Mouse (Mus musculus) retina, postnatal 7 days (tissue): ENCODE measurements around the gene Uap1.
"Not testable (repeated sequence)": the region's sequence is repeated elsewhere in the genome, so short reads cannot be mapped to it uniquely, and the experiment has no call there.

ENCODE experiments used
- DNase-seq: peaks from one replicate; pipeline ENCODE4 v3.0.0-alpha.2; 2012; ENCODE audit warnings: low read depth, low spot score

Uap1 gene

GRCm38 (mm10) chr1:170112261-170112660, 62.5 kb downstream of the Uap1 start:
- DNase-seq: no peak

- DNase-seq: no peak
Observed at GRCm38 (mm10) chr1:170111651-170112226, 63.0 kb downstream of the Uap1 start.

DNA sequence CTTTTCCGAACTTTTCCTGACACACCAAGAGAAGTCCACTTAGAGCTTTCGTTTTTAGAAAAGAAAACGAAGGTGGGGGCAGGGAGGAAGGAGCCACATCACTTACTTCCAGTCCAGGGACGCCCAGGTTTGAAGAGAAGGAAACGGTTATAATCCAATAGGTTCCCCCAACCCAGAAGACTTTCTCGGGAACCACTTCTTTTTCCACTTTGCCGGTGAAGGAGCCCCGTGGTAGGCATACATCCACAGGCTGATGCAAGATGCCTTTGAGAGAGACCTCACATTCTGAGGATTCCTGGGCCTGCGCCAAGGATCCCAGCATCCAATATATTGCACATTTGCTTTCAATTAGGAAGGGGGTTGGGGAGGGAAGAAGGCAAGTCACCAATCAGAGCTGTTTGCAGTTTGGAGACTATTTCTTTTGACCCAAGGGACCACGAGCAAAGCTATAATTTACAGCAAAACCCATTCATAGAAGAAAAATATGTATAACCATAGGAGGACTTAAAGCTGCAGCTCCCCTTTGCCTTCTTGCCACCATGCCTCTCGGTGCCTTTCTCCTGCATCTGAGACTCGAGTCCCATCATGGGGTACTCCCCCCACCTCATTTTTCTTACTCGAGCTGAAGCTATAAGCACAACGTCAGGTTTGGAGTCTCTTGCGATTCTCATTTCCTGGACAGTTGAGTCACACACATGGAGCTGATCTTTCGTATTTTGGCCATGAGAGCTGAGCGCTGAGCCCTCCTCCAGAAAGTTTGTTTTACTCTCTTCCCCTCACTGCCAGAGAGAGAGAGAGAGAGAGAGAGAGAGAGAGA, 64.0 kb downstream of the Uap1 start, which contains the start of gene Ddr2:
Gene Ddr2, minus strand, starts transcription at position 247 of the 817 bp plus-strand sequence.
- DNase-seq: no peak

GRCm38 (mm10) chr1:170109776-170110515, 64.8 kb downstream of the Uap1 start:
- DNase-seq: no peak

DNA sequence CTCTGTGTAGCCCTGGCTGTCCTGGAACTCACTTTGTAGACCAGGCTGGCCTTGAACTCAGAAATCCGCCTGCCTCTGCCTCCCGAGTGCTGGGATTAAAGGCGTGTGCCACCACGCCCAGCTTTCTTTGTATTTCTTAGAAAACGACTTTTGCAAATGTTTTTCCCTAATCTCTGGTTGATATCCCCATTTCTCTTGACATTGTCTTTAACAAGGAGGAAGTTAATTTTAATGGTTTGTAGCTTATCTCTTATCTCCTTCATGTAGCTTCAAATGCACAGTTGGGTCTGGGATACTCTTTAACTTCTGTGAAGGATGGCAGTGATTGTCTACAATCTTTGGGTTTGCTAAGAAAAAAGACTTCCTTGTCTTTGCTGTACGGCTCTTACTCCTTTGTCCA, 71.9 kb downstream of the Uap1 start:
- not testable (repeated sequence) for DNase-seq
